Mouse (Mus musculus): ENCODE results near the gene Msi2.

DNA sequence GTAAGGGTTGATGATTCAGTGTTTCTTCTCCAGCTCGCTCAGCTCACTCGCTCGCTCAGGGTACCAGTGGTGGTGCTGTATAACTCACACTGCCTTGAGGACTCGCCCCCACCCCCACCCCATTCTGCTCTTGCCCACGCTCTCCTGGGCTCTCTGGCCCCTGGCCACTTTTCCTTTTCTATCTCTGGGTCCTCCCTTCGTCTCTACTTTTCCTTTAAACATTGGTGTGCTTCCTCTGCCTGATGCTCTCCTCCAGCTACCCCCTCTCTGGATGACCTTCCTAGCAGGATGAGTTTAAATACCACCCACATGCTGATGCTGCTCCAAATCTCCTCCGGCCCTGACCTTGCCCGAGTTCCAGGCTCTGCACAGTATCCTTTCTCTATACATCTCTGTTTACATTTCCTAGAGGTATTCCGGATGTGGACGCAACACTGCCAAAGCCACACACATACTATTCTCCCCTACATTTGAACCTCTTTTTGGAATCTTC, 2.9 kb upstream of the Msi2 start:
- no peak for TF ChIP-seq CTCF (IDR thresholded peaks at IDR 0.05; ENCODE audit: extremely low read depth, insufficient read depth, insufficient read length, insufficient replicate concordance)
- no peak for TF ChIP-seq POLR2A (IDR thresholded peaks at IDR 0.05; ENCODE audit: low read depth, low read length)
